Mouse (Mus musculus) liver, embryonic 13.5 days (tissue): ENCODE measurements at regions not wholly inside any gene's neighbourhood (a gene's known extent, or its start where the extent isn't known, plus 50 kb on each side); places are given as distances from the start of the nearest gene placed in this dataset.

ENCODE experiments used
- ATAC-seq: fragments of 200-750 bp; cut with Nextera tagmentation; 2 replicates; pipeline ENCODE4 v1.8.0; 2017; ENCODE audit warnings: low read depth, mild to moderate bottlenecking, moderate number of reproducible peaks, moderate library complexity
- DNase-seq: peaks from one replicate; pipeline ENCODE4 v3.0.0; 2022
- H3K27ac ChIP-seq: fragments of 300-500 bp; sonication (generic); 2 replicates; pipeline ENCODE4 v1.5.1; 2015; ENCODE audit warnings: moderate library complexity, mild to moderate bottlenecking, inconsistent platforms
- H3K27me3 ChIP-seq: fragments of 300-500 bp; sonication (generic); 2 replicates; pipeline ENCODE4 v1.6.1; 2015; ENCODE audit warnings: mild to moderate bottlenecking, inconsistent platforms
- H3K36me3 ChIP-seq: fragments of 300-500 bp; sonication (generic); 2 replicates; pipeline ENCODE4 v1.6.1; 2015; ENCODE audit warnings: mild to moderate bottlenecking, inconsistent platforms
- H3K4me1 ChIP-seq: fragments of 300-500 bp; sonication (generic); replicated peaks from 2 replicates; pipeline ENCODE4 v1.6.1; 2015; ENCODE audit warnings: inconsistent platforms
- H3K4me2 ChIP-seq: fragments of 300-500 bp; sonication (generic); 2 replicates; pipeline ENCODE4 v1.6.1; 2015; ENCODE audit warnings: inconsistent platforms, mild to moderate bottlenecking, moderate library complexity
- H3K4me3 ChIP-seq: fragments of 300-500 bp; sonication (generic); replicated peaks from 2 replicates; pipeline ENCODE4 v1.5.1; 2015; ENCODE audit warnings: mild to moderate bottlenecking, inconsistent platforms
- H3K9ac ChIP-seq: fragments of 300-500 bp; sonication (generic); 2 replicates; pipeline ENCODE4 v1.6.1; 2015; ENCODE audit warnings: mild to moderate bottlenecking, inconsistent platforms
- H3K9me3 ChIP-seq: fragments of 300-500 bp; sonication (generic); replicated peaks from 2 replicates; pipeline ENCODE4 v1.6.1; 2016; ENCODE audit warnings: inconsistent platforms
- WGBS: fragments of 180-500 bp; shearing (Covaris S2); methylation state at CpG from one replicate; pipeline ENCODE4 v1.1.7; 2015; ENCODE audit not compliant: insufficient replicate concordance; 5-methylcytosine and 5-hydroxymethylcytosine counted together

DNA sequence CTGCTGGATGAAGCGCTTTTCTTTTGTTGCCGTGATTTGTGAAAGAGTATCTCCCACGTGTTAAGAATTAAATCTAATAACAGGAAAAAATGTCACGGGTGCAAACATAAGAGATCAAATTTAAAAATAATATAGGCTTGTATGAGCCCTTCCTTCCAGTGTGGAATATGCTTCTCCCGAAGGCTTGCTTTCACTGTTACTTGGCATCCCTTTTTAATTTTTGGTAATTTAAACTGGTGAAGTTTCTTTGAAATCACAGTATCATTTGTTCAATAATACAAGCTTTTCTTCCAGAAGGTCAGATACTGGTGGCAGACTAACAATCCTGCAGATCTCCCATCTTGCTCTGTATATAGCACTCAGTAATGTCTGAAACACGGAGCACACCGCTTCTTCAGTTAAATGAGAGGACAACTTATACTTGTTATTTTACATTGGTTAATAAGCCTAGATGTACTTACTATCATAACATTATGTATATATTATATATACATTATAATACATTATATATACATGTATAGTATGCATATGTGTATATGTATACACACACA, 98.2 kb downstream of the Plk2 start:
- WGBS, result 73% methylated on average over 7 of the region's 7 CpGs
- no peak overlapping the region for H3K9ac ChIP-seq
- H3K4me2 ChIP-seq, result no peak overlapping the region
- H3K9me3 ChIP-seq, result no peaks in the 10 kb centered on the region
- H3K4me3 ChIP-seq, result no peak overlapping the region
- no peaks in the 10 kb centered on the region for H3K36me3 ChIP-seq
- ATAC-seq (no peak), DNase-seq (no peak)
- no peaks in the 10 kb centered on the region for H3K4me1 ChIP-seq
- H3K27me3 ChIP-seq, result no peaks in the 10 kb centered on the region
- no peak overlapping the region for H3K27ac ChIP-seq

DNA sequence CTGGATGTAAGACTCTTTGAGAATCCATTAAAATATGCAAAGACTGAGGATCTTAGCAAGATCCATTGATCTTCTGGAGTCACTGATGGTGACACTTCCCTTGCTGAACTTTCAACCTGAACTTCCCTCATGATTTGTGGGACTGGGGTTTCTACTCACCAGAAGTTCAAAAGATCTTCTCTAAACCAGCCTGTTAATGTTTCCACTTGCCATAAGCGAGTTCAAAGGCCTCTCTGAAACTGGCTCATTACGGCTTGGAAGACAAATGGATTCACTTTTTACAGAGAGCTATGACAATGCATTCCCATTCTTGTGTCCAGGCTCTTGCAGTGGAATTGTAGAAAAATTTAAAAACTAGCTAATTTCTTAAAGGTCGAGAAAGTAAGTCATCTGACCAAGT, 102.6 kb downstream of the Plk2 start:
- Histone ChIP-seq H3K36me3 (no peaks in the 10 kb centered on the region), H3K27me3 (no peaks in the 10 kb centered on the region), H3K9ac (no peak overlapping the region), H3K9me3 (no peaks in the 10 kb centered on the region), H3K4me3 (no peak overlapping the region), H3K4me2 (no peak overlapping the region), H3K4me1 (no peaks in the 10 kb centered on the region), H3K27ac (no peak overlapping the region)
- no peak for ATAC-seq
- no peak for DNase-seq
- 65% methylated on average over 3 of the region's 3 CpGs for WGBS

DNA sequence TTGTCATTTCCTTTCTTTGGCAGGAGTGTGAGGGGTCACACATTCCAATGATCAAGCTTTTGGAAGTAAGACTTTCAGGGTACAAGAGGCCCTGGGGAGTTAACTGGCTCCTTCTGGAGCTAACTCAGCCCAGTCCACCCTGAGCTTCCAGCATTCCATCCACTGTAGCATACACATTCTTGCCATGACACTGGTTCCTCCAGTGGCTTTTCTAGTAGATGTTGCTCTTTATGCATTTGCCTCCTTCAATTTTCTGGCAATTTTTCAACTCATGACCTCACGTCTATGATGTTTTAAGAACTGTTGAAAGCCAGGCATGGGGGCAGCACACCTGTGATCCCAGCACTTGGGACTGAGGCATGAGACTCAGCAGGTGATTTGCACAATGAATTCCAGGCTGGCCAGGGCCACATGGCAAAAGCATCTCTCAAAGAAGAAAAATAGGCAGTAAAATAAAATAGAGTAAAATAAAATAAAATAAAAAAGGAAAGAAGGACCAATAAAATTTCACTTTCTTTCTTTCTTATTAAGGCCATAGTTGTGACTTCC, 113.0 kb downstream of the Plk2 start:
- Histone ChIP-seq H3K9ac (no peak overlapping the region), H3K27ac (no peak overlapping the region), H3K4me3 (no peak overlapping the region), H3K9me3 (no peaks in the 10 kb centered on the region), H3K36me3 (no peaks in the 10 kb centered on the region), H3K4me1 (no peaks in the 10 kb centered on the region), H3K27me3 (no peaks in the 10 kb centered on the region), H3K4me2 (no peak overlapping the region)
- ATAC-seq, result no peak
- DNase-seq, result no peak
- 40% methylated on average over 1 of the region's 1 CpGs for WGBS

DNA sequence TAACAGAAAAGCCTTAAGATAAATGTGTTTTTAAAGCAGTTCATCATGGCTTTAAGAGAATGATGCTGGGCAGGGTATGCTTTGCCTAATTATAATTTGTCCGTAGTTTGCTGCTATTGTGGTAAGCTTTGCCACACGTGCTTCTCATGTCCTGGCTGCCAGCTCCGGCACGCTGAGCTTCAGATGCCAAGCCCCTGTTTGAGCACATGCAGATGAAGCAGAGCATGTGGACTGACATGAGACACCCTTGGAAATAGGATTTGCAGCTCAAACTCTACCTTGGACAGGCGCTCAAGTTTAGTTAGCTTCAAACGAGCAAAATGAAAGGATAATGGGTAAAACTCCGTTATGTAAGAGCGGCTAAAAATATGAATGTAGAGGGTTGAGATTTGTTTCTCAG, 123.1 kb downstream of the Plk2 start:
- ATAC-seq, result no peak
- no peaks in the 10 kb centered on the region for H3K9me3 ChIP-seq
- H3K27me3 ChIP-seq, result no peaks in the 10 kb centered on the region
- no peak overlapping the region for H3K27ac ChIP-seq
- no peak for DNase-seq
- no peaks in the 10 kb centered on the region for H3K36me3 ChIP-seq
- H3K9ac ChIP-seq, result no peak overlapping the region
- no peak overlapping the region for H3K4me2 ChIP-seq
- no peak overlapping the region for H3K4me3 ChIP-seq
- H3K4me1 ChIP-seq, result no peaks in the 10 kb centered on the region
- 80% methylated on average over 8 of the region's 8 CpGs for WGBS

DNA sequence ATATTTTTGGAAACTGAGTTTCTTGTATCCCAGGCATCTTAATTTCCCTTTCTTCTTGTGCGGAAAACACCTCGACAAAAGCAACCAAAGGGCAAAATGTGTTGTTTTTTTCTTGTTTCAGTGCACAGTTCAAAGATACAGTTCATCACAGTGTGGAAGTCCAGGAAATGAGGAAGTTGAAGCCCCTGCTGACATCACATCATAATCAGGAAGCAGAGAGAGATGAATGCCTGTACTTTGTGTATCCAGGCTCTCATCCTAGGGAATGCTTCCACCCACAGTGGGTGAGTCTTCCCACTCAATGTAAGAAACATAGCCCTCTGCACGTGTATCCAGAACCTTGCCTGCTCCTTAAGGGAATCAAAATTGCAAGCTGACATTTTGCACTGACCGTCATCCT, 128.1 kb downstream of the Plk2 start:
- H3K4me1 ChIP-seq, result no peaks in the 10 kb centered on the region
- no peaks in the 10 kb centered on the region for H3K9me3 ChIP-seq
- DNase-seq (no peak), ATAC-seq (no peak)
- no peak overlapping the region for H3K4me3 ChIP-seq
- no peak overlapping the region for H3K4me2 ChIP-seq
- 65% methylated on average over 4 of the region's 4 CpGs for WGBS
- no peak overlapping the region for H3K9ac ChIP-seq
- no peaks in the 10 kb centered on the region for H3K36me3 ChIP-seq
- no peak overlapping the region for H3K27ac ChIP-seq
- H3K27me3 ChIP-seq, result no peaks in the 10 kb centered on the region

DNA sequence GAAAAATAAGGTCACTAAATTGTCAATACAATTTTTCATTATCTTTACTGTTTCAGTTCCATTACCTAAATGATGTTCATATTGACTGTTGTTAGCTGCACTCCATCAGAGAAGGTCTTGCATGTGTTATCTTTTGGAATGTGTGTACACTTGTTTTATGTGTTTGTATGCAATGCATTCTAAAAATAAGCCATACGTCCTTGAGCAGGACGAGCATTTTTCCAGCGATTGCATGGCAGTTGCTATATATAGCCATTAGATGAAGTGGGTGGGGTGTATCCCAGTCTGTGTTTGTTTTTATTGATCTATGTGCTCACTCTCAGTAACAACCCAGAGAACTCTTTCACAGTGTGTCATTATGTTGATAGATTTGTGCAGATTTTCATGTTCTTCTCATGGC, 132.8 kb downstream of the Plk2 start:
- Histone ChIP-seq H3K27me3 (no peaks in the 10 kb centered on the region), H3K4me1 (no peaks in the 10 kb centered on the region), H3K36me3 (no peaks in the 10 kb centered on the region), H3K9me3 (no peaks in the 10 kb centered on the region), H3K27ac (no peak overlapping the region), H3K4me2 (no peak overlapping the region), H3K9ac (no peak overlapping the region), H3K4me3 (no peak overlapping the region)
- DNase-seq (no peak), ATAC-seq (no peak)
- 66% methylated on average over 3 of the region's 3 CpGs for WGBS

DNA sequence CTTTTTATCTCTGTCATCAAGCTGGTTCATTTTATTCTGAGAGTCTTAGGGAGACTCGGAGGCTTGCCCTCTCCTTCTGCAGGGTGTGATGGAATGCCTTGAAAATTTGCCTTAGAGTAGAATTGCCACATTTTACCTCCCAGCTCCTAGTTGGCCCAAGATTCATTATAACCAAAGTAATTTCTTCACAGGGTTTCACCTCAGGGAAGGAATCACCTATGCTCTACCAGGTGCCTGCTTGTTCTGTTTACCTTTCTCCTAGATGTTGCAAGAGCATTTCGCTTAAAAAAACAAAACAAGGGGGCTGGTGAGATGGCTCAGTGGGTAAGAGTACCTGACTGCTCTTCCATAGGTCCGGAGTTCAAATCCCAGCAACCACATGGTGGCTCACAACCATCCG, 134.8 kb downstream of the Plk2 start:
- no peak overlapping the region for H3K4me3 ChIP-seq
- no peaks in the 10 kb centered on the region for H3K9me3 ChIP-seq
- DNase-seq (no peak), ATAC-seq (no peak)
- no peaks in the 10 kb centered on the region for H3K27me3 ChIP-seq
- no peaks in the 10 kb centered on the region for H3K36me3 ChIP-seq
- 69% methylated on average over 4 of the region's 4 CpGs for WGBS
- no peak overlapping the region for H3K27ac ChIP-seq
- H3K4me2 ChIP-seq, result no peak overlapping the region
- no peaks in the 10 kb centered on the region for H3K4me1 ChIP-seq
- H3K9ac ChIP-seq, result no peak overlapping the region

DNA sequence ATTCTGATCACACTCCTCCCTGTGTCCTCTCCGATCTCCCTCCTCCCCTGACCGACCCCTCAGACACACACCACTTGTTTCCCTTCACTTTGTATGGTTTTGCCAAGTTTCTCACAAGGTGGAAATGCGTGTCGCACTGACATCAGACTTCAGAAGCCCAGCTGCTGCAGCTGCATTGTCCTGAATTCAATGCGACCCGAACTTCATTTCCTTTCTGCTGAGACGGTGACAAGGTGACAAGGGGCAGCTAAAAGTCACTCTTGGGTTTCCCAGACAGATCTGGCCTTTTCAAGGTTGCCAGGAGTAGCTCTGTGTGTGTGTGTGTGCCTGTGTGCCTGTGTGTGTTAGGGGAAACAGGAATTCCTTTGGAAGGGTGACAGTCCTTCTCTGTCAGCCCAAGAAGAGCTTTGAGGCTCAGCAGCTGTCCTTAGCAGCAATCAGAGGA, 139.5 kb downstream of the Plk2 start:
- no peak for ATAC-seq
- WGBS, result 32% methylated on average over 7 of the region's 7 CpGs
- H3K4me3 ChIP-seq, result no peak overlapping the region

DNA sequence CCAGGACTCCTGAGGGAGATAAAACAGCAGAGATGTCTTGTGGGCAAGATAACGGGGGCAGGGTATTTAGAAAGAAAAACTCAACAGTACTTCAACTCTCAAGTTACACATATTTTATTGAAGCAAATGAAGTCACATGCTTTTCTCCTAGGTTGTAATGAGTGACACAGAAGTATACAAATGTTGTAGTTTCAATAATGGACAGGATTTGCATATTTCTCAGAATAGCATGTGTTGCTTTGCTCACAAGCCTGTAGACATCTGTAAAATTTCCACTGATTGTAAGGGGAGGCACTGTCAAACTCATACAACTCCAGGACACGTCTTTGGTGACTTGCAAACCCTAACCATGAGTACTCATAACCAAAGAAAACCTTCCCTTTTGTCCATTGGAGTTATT, 140.9 kb downstream of the Plk2 start:
- H3K9ac ChIP-seq, result no peak overlapping the region
- H3K36me3 ChIP-seq, result no peaks in the 10 kb centered on the region
- H3K4me2 ChIP-seq, result no peak overlapping the region
- H3K9me3 ChIP-seq, result no peaks in the 10 kb centered on the region
- no peak overlapping the region for H3K4me3 ChIP-seq
- H3K27me3 ChIP-seq, result no peaks in the 10 kb centered on the region
- no peak for DNase-seq
- no peaks in the 10 kb centered on the region for H3K4me1 ChIP-seq
- H3K27ac ChIP-seq, result no peak overlapping the region
- no peak for ATAC-seq
- WGBS, result 66% methylated on average over 2 of the region's 2 CpGs

More for the DNA sequence above, 139.5 kb downstream of the Plk2 start:
- no peak for DNase-seq
- H3K4me2 ChIP-seq, result no peak overlapping the region
- H3K36me3 ChIP-seq, result no peaks in the 10 kb centered on the region
- no peaks in the 10 kb centered on the region for H3K27me3 ChIP-seq
- no peak overlapping the region for H3K9ac ChIP-seq
- H3K27ac ChIP-seq, result no peak overlapping the region
- H3K9me3 ChIP-seq, result no peaks in the 10 kb centered on the region
- no peaks in the 10 kb centered on the region for H3K4me1 ChIP-seq

DNA sequence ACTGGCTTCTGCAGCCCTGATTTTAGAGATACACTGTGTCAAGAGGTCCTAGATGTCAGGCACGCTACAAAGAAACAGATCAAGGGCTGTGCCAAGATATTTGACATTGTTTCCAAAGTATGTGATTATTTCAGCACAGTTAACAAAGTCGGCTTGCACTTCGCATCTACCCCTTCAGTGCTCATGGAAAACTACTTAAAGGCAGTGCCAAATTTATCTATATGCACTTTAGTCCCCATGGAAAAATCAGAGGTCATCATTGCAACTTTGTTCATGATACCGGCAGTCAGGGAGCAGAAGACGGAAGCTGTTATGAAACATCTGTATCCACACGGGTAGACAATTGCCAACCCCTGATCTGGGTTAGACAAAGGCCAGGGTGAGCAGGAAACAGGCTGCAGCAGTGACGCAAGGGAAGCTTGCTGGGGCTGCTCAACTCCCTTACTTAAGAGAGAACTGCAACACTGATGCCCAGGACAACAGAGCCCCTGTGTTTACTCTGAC, 143.2 kb downstream of the Plk2 start:
- no peaks in the 10 kb centered on the region for H3K36me3 ChIP-seq
- ATAC-seq (0 out of 2 replicates have a peak, but pooled peaks have one; percentile 43), DNase-seq (peak; percentile 11)
- WGBS, result 43% methylated on average over 7 of the region's 7 CpGs
- no peak overlapping the region for H3K4me2 ChIP-seq
- H3K4me1 ChIP-seq, result no peaks in the 10 kb centered on the region
- no peaks in the 10 kb centered on the region for H3K9me3 ChIP-seq
- no peak overlapping the region for H3K4me3 ChIP-seq
- no peak overlapping the region for H3K27ac ChIP-seq
- no peaks in the 10 kb centered on the region for H3K27me3 ChIP-seq
- no peak overlapping the region for H3K9ac ChIP-seq

DNA sequence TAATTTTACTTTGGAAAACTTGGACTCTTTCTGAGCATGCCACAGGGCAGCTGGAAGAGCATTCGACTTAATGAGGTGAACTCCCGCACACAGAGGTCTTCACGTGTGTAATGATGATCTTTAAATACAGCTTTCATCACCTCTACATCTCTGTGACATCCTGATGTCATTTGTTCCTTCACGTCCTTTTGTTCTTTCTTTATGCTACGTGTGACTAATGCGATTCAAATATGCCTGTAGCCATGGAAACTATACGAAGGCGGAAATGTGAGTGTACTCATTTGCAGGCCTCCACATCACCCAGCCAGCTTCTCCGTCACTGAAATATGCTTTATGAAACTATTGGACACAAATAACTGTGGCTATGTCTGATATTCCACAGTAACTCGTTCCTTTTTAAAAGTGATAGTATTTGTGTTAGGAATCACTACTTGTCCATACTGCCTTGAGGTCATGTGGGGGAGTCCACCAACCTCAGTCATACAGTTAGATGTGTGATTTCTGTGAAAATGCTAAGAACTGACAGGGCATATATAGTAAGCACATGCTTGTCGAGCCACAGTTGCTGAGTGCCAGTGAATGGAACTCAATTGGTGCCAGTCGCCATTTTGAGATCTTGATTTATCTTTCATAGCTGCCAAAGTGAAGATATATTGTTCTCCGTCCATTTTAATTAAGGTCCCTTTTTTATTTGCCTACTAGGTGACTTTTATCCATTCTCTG, 145.9 kb downstream of the Plk2 start:
- H3K9me3 ChIP-seq, result no peaks in the 10 kb centered on the region
- WGBS, result 73% methylated on average over 13 of the region's 13 CpGs
- no peak overlapping the region for H3K4me3 ChIP-seq
- no peak overlapping the region for H3K4me2 ChIP-seq
- H3K4me1 ChIP-seq, result 0 out of 2 replicates have a peak, but pooled peaks cover 2% of the 10 kb centered on the region
- DNase-seq (no peak), ATAC-seq (no peak)
- no peak overlapping the region for H3K27ac ChIP-seq
- H3K27me3 ChIP-seq, result no peaks in the 10 kb centered on the region
- no peaks in the 10 kb centered on the region for H3K36me3 ChIP-seq
- no peak overlapping the region for H3K9ac ChIP-seq
